Mouse (Mus musculus) embryonic facial prominence, embryonic 15.5 days (tissue): Measurements from ENCODE around the gene Gabrb2. TPM values are rescaled to one million over a fixed set of nuclear protein-coding genes. Genes with fewer than 3 reads are reported as not detected.

ENCODE experiments used
- ATAC-seq: fragments of 200-750 bp; cut with Nextera tagmentation; 2 replicates; pipeline ENCODE4 v1.8.0; 2017; ENCODE audit warnings: low read depth, moderate TSS enrichment; ENCODE audit not compliant: insufficient number of reproducible peaks, low FRiP score, low TSS enrichment
- H3K27ac ChIP-seq: fragments of 300-500 bp; sonication (generic); replicated peaks from 2 replicates; pipeline ENCODE4 v1.5.1; 2015; ENCODE audit warnings: mild to moderate bottlenecking, inconsistent platforms
- H3K27me3 ChIP-seq: fragments of 300-500 bp; sonication (generic); 2 replicates; pipeline ENCODE4 v1.6.1; 2015; ENCODE audit warnings: inconsistent platforms
- H3K36me3 ChIP-seq: fragments of 300-500 bp; sonication (generic); 2 replicates; pipeline ENCODE4 v1.6.1; 2015; ENCODE audit warnings: mild to moderate bottlenecking, inconsistent platforms
- H3K4me1 ChIP-seq: fragments of 300-500 bp; sonication (generic); 2 replicates; pipeline ENCODE4 v1.6.1; 2015; ENCODE audit warnings: inconsistent platforms
- H3K4me2 ChIP-seq: fragments of 300-500 bp; sonication (generic); replicated peaks from 2 replicates; pipeline ENCODE4 v1.6.1; 2015; ENCODE audit warnings: mild to moderate bottlenecking, inconsistent platforms
- H3K4me3 ChIP-seq: fragments of 300-500 bp; sonication (generic); replicated peaks from 2 replicates; pipeline ENCODE4 v1.5.1; 2015; ENCODE audit warnings: mild to moderate bottlenecking, inconsistent platforms
- H3K9ac ChIP-seq: fragments of 300-500 bp; sonication (generic); 2 replicates; pipeline ENCODE4 v1.6.1; 2015; ENCODE audit warnings: inconsistent platforms
- H3K9me3 ChIP-seq: fragments of 300-500 bp; sonication (generic); replicated peaks from 2 replicates; pipeline ENCODE4 v1.6.1; 2016; ENCODE audit warnings: inconsistent platforms
- WGBS: fragments of 180-500 bp; shearing (Covaris S2); methylation state at CpG from one replicate; pipeline ENCODE4 v1.1.7; 2015; 5-methylcytosine and 5-hydroxymethylcytosine counted together
- polyA plus RNA-seq: library from polyadenylated mRNA; unstranded; fragments of >200 nt; fragmentation: Nextera tagmentation; extraction: Ambion mirVana; gene quantifications from 2 replicates; pipeline ENCODE4 v1.2.1, GENCODE M21; 2015

Gene Gabrb2
- 1.3 and 1.7 TPM in 2 replicates for polyA plus RNA-seq

DNA sequence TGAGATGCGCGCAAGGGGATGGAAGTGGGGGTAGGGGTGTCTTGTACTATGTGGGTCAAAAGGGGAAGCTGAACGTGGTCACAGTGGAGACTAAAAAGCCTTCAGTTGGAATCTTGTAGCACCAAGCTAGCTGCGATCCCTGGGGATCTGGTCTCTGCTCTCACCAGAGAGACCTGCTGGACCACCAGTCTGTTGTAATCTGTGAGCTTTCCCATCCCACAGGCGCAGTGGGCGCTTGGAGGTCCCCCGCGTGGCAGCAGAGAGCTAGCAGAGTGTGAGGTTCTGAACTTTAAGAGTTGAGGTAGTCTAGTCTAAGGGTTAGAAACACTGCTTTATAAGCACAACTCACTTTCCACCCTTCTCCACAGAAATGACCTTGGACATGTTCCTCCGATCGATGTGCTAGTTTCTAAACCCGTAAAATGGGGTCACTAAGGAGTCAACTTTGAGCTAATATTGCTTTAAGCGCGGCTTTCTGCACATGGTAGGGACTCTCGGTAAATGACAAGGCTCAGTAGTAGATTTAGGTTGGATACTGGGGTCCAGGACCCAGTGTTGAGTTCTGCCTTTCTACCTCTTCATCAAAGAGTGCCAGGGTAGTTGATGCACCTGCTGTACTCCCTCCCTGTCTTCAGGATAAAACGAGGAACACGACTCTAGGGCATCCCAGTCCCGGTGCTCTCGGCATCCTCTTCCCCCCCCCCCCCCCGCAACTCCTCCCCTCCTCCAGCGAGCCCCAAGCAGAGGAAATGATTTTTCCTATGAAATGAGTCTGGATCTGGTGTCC, at the start of gene Gabrb2:
Gene Gabrb2 (plus strand): TSS at position 762 of the 787 bp plus-strand sequence.
- H3K9me3 ChIP-seq, result no peaks in the 10 kb centered on the region
- H3K9ac ChIP-seq, result no peak within 1 kb of the TSS
- H3K27me3 ChIP-seq, result peaks cover 12% of the 10 kb centered on the region
- no peak within 1 kb of the TSS for H3K27ac ChIP-seq
- ATAC-seq, result no peak
- H3K36me3 ChIP-seq, result no peaks in the 10 kb centered on the region
- 26% methylated on average over 20 of the region's 20 CpGs for WGBS
- peak within 1 kb of the TSS; percentile 48 for H3K4me3 ChIP-seq
- 0 out of 2 replicates have a peak, but pooled peaks cover 3% of the 10 kb centered on the region for H3K4me1 ChIP-seq
- H3K4me2 ChIP-seq, result peak within 1 kb of the TSS; percentile 88

DNA sequence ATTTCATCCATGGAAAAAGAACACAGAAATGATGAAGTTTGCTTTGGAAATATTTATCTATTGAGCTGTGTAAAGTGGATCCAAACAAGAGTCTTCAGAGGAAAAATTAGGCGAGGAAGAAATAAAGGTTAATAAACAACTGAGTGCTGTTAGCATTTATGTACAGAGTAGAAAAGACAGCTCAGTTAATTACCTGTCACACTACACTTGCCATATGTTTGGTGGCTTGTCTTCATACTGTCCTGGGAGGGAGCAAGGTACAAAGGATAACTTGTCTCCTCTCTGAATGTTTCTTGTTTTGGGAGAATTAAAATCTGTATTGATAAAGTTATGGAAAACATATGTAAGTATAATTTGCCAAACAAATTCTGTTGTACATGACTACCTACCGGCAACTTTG, 40.6 kb upstream of the Gabrb2 start:
- 70% methylated on average over 2 of the region's 2 CpGs for WGBS

DNA sequence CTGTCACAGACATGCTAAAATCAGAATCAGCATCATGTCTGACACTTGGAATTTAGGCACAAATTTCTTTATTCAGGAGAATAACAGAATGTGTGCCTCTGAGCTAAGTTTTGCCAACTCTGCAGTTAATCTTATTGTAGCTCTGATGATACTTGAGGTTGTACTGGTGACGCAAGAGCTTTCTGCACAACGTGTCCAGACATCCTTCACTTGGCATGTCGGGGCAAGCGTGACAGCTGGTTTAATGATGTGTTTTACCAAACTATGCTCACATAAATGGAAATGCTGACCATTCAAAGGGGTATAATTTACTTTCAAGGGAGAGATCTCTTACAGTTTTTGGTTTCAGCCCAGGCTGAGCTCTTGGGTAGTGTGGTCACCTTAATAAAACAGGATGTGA, 33.1 kb upstream of the Gabrb2 start:
- Histone ChIP-seq H3K4me2 (no peak overlapping the region), H3K4me1 (no peaks in the 10 kb centered on the region), H3K27me3 (no peaks in the 10 kb centered on the region), H3K36me3 (no peaks in the 10 kb centered on the region), H3K4me3 (no peak overlapping the region), H3K27ac (no peak overlapping the region), H3K9ac (no peak overlapping the region), H3K9me3 (no peaks in the 10 kb centered on the region)
- no peak for ATAC-seq
- 57% methylated on average over 4 of the region's 4 CpGs for WGBS

More for the DNA sequence above, 40.6 kb upstream of the Gabrb2 start:
- H3K27me3 ChIP-seq, result no peaks in the 10 kb centered on the region
- H3K9ac ChIP-seq, result no peak overlapping the region
- no peak overlapping the region for H3K4me3 ChIP-seq
- no peaks in the 10 kb centered on the region for H3K9me3 ChIP-seq
- H3K27ac ChIP-seq, result no peak overlapping the region
- ATAC-seq, result no peak
- no peak overlapping the region for H3K4me2 ChIP-seq
- H3K4me1 ChIP-seq, result no peaks in the 10 kb centered on the region
- H3K36me3 ChIP-seq, result no peaks in the 10 kb centered on the region

DNA sequence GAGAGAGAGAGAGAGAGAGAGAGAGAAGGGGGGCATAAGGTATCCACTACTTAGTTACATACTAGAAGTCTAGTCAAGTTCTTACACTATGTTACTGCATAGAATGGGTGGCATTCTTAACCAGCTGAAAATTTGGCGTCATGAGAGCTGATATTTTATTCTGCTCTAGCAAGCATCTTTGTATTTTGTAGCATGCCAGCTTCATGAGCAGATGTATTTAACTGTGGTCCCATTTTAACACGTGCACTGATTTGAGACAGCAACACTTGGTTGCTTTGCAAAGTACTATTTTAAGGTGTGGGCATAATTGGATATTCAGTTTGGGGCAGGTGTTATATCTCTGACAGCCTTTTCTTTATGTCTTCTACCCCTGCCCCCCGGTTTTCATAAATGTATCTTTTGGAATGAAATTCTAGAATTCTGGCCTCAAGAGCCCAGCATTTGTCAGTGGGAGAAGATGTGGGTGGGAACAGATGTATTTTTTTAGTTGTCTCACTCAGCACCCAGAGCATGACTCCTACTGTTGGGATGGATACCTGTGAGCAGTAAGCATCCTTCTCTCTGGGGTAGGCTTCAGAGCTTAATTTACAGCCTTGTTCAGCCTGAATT, 28.8 kb upstream of the Gabrb2 start:
- no peak overlapping the region for H3K9ac ChIP-seq
- no peak for ATAC-seq
- H3K4me3 ChIP-seq, result no peak overlapping the region
- no peaks in the 10 kb centered on the region for H3K4me1 ChIP-seq
- H3K27me3 ChIP-seq, result no peaks in the 10 kb centered on the region
- 67% methylated on average over 3 of the region's 3 CpGs for WGBS
- no peaks in the 10 kb centered on the region for H3K9me3 ChIP-seq
- H3K4me2 ChIP-seq, result no peak overlapping the region
- H3K27ac ChIP-seq, result no peak overlapping the region
- H3K36me3 ChIP-seq, result no peaks in the 10 kb centered on the region

DNA sequence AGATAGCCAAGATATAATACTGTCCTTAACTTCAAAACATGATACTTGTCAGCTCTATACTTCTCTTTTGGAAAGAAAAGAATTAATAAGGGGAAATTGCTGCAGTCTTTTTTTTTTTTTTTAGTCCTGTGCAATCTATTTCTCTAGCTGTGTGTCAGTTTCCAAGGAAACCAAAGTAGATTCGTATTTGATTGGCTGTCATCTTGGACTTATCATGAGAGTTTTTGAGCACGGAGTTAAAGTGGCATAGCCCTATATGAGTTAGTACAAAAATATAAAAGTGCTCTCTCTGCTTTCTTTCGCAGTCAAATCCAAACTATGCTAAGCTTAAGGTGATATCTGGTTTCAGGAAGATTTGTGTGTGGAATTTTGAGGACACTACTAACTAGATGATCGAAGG, 26.1 kb upstream of the Gabrb2 start:
- H3K27ac ChIP-seq, result no peak overlapping the region
- H3K4me2 ChIP-seq, result no peak overlapping the region
- no peak overlapping the region for H3K4me3 ChIP-seq
- 78% methylated on average over 4 of the region's 4 CpGs for WGBS
- no peaks in the 10 kb centered on the region for H3K36me3 ChIP-seq
- no peak overlapping the region for H3K9ac ChIP-seq
- no peaks in the 10 kb centered on the region for H3K27me3 ChIP-seq
- ATAC-seq, result no peak
- no peaks in the 10 kb centered on the region for H3K4me1 ChIP-seq
- no peaks in the 10 kb centered on the region for H3K9me3 ChIP-seq

DNA sequence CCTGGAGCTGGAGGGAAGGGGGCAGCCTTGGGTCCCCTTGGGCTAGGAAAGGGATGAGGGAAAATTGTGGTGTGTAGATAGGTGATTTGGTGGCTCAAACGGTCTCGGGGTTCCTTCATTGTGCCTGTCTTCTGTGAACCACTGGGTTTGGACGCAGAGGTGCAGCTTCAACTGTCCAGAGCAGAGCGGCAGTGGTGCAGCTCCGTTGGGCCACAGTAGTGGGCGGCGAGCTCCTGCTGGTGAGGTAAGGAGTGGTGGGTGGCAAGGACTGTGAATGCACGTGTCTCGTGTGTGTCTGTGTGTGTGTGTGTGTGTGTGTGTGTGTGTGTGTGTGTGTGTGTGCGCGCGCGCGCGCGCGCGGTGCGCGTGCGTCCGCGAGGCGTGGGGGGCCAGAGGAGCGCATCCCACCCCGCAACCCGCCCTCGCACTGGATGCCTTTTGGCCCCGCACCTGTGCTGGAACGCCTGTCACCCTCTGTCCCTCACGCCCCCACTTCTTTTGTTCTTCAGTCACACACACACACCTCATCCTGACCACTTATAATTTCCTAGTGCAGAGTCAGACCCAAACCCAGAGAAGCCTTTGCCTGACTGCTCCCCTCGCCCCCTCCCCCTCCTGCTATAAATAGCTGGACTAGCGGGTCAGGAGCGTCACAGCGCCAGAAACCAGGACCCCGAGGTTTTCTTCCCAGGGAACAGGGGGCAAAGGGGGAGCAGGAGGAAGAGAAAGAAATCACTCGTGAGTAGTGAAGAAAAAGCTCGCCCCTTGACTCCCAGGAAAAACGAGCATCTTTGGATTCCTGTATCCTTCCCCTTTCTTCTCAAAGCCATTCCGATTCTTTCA, 455 bp downstream of the Gabrb2 start:
- Histone ChIP-seq H3K4me1 (0 out of 2 replicates have a peak, but pooled peaks cover 3% of the 10 kb centered on the region), H3K9ac (no peak overlapping the region), H3K27ac (no peak overlapping the region), H3K9me3 (no peaks in the 10 kb centered on the region), H3K4me2 (peak overlapping the region; percentile 88), H3K27me3 (peaks cover 12% of the 10 kb centered on the region), H3K36me3 (no peaks in the 10 kb centered on the region), H3K4me3 (peak overlapping the region; percentile 48)
- WGBS, result 0% methylated on average over 33 of the region's 40 CpGs
- peak; percentile 19; the same call in 1 of the 2 replicates for ATAC-seq

DNA sequence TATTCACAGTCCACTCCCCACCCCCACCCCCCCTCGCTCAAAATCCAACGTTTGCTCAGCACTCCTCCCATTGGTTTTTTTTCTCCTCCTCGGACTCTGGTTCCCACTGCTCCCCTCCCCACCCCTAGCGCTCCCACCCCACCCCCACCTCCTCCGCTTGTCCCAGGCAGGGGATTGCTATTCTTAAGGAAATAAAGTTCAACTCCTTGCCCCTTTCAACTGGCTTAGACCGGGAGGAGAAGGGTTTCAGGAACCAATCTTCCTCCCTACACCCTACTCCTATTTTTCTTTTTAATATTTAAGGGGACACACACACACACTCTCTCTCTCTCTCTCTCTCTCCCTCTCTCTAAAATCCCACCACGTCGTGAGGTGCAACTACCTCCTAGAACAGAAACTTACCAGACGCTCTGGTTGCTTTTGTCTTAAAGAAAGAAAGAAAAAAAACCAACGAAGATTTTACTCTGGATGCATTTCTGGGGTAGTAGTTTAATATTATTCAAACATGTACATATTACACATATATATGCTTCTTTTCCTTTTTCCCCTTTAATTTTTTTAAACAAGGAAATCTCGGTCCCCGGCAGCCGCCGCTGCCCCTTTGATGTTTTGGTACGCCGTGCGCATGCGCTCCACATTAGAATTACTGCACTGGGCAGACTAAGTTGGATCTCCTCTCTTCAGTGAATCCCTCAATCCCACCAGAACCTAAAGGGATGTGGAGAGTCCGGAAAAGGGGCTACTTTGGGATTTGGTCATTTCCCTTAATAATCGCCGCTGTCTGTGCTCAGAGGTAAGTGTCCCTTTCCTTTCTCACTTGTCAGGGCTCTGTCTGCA, 1.3 kb downstream of the Gabrb2 start:
- 0 out of 2 replicates have a peak, but pooled peaks cover 3% of the 10 kb centered on the region for H3K4me1 ChIP-seq
- no peaks in the 10 kb centered on the region for H3K9me3 ChIP-seq
- no peak for ATAC-seq
- no peak overlapping the region for H3K9ac ChIP-seq
- H3K27me3 ChIP-seq, result peaks cover 12% of the 10 kb centered on the region
- H3K27ac ChIP-seq, result no peak overlapping the region
- no peaks in the 10 kb centered on the region for H3K36me3 ChIP-seq
- peak overlapping the region; percentile 88 for H3K4me2 ChIP-seq
- H3K4me3 ChIP-seq, result peak overlapping the region; percentile 48
- 0% methylated on average over 21 of the region's 21 CpGs for WGBS

DNA sequence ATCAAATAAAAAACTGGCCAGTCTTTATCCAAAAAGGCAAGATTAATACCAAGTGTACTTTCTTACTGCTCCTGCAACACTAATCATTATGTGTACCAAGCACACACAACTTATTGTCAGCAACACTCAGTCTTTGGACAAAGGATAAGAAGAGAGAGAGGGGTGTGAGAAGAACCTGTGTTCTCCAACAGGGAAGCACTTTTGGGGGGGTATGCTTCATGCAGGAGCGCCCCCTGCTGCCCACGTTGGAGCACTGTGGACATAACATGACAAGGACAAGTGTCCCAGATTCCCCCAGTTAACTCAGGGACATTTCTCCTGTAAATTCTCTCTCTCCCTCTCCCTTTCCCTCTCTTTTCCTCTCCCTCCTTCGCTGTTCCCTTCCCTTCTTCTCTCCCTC, 3.7 kb downstream of the Gabrb2 start:
- 7% methylated on average over 3 of the region's 3 CpGs for WGBS
- H3K9ac ChIP-seq, result no peak overlapping the region
- H3K9me3 ChIP-seq, result no peaks in the 10 kb centered on the region
- no peak for ATAC-seq
- H3K4me2 ChIP-seq, result no peak overlapping the region
- no peaks in the 10 kb centered on the region for H3K36me3 ChIP-seq
- H3K27ac ChIP-seq, result no peak overlapping the region
- H3K27me3 ChIP-seq, result peaks cover 12% of the 10 kb centered on the region
- no peak overlapping the region for H3K4me3 ChIP-seq
- H3K4me1 ChIP-seq, result 0 out of 2 replicates have a peak, but pooled peaks cover 3% of the 10 kb centered on the region

DNA sequence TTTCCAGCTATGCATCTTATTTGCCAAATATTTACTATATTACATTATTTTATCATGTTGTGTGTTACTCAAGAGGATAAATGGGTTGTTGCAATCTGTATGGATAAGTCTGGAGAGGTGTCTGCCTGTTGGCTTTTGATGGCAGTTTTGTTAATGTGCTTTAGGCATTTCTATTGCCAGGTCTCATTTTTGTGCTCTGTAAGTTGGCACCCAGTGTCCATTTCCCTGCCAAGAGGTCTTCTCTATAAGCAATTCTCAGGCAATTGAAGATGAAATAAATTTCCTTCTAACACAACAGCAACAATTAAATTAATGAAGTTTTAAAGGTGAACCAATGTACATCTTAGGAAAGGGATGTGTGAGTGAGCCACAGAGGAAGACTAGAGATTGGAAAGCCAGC, 11.9 kb downstream of the Gabrb2 start:
- Histone ChIP-seq H3K27me3 (no peaks in the 10 kb centered on the region), H3K4me3 (no peak overlapping the region), H3K4me1 (no peaks in the 10 kb centered on the region), H3K9me3 (no peaks in the 10 kb centered on the region), H3K27ac (no peak overlapping the region), H3K36me3 (no peaks in the 10 kb centered on the region), H3K9ac (no peak overlapping the region), H3K4me2 (no peak overlapping the region)
- ATAC-seq, result no peak

DNA sequence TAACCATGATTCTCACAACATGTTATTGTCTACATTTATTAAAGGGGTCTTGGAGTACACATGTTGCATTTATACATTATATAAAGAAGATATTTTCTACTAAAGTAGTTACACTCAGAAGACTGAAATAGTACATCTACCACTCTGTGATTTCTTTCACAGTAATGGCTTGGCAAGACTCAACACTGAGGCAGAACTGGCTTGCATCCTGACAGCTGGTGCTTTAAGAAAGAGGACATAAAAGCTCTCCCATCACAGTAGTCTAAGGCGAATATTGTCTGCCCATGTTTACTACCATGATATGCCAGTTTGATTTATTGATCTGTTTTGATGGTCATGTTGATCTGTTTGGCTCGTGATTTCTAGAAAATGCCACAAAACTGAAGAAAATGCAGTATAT, 19.4 kb downstream of the Gabrb2 start:
- H3K36me3 ChIP-seq, result no peaks in the 10 kb centered on the region
- 81% methylated on average over 2 of the region's 2 CpGs for WGBS

More for the DNA sequence above, 19.4 kb downstream of the Gabrb2 start:
- Histone ChIP-seq H3K4me2 (no peak overlapping the region), H3K9me3 (no peaks in the 10 kb centered on the region), H3K27ac (no peak overlapping the region), H3K9ac (no peak overlapping the region), H3K4me3 (no peak overlapping the region), H3K4me1 (no peaks in the 10 kb centered on the region), H3K27me3 (no peaks in the 10 kb centered on the region)
- ATAC-seq, result no peak
